Mouse (Mus musculus) mature B cell (primary cell): Measurements from ENCODE around the gene Dynlt1c.
"Not testable (repeated sequence)": the region's sequence is repeated elsewhere in the genome, so short reads cannot be mapped to it uniquely, and the experiment has no call there.

Experiments used
- in situ Hi-C: fragments of 300-500 bp; cut with MboI; formaldehyde crosslinking; loops from 2 replicates; pipeline ENCODE4 v1.14.3; 2019

Gene Dynlt1c

GRCm38 (mm10) chr17:6655567-6656281 is 54.3 kb downstream of the Dynlt1c start, which contains the start of gene Dynlt1f:
Gene Dynlt1f (minus strand): TSS chr17:6655900.
- in situ Hi-C loops = not testable (repeated sequence)

- in situ Hi-C loops = not testable (repeated sequence)
Measured at GRCm38 (mm10) chr17:6656471-6656870, 55.0 kb downstream of the Dynlt1c start.

GRCm38 (mm10) chr17:6658801-6659200 is 57.3 kb downstream of the Dynlt1c start, which contains the start of gene Sytl3:
Gene Sytl3 (plus strand): TSS chr17:6659093.
- in situ Hi-C loops = not testable (repeated sequence)
